Mouse (Mus musculus) heart, adult 2 months (tissue): ENCODE measurements around the gene Syn3.

Experiments used
- CTCF ChIP-seq: fragments of 200-600 bp; IDR thresholded peaks from 2 replicates; pipeline ENCODE4 v1.8.1; 2022; ENCODE audit warnings: antibody characterized with exemption, mild to moderate bottlenecking, moderate library complexity
- EP300 ChIP-seq: fragments of 200-500 bp; IDR thresholded peaks from 2 replicates; pipeline ENCODE4 v1.6.1; 2011; ENCODE audit warnings: low read depth, low read length, control low read depth; ENCODE audit not compliant: insufficient read depth
- POLR2A ChIP-seq: fragments of 200-500 bp; IDR thresholded peaks from 2 replicates; pipeline ENCODE4 v1.6.1; 2011; ENCODE audit warnings: mild to moderate bottlenecking, low read depth, low read length, control low read depth; ENCODE audit not compliant: insufficient read depth

GRCm38 (mm10) chr10:86488544-86488943 lies 10.2 kb downstream of the Syn3 start:
- TF ChIP-seq CTCF (no peak), POLR2A (no peak), EP300 (no peak)
